Mouse (Mus musculus) midbrain, embryonic 11.5 days (tissue): ENCODE data around the gene Plscr4. TPM values are rescaled to one million over a fixed set of nuclear protein-coding genes. Genes with fewer than 3 reads are reported as not detected.

Experiments used
- ATAC-seq: fragments of 200-750 bp; cut with Nextera tagmentation; 2 replicates; pipeline ENCODE4 v1.8.0; 2017; ENCODE audit warnings: moderate TSS enrichment, moderate library complexity; ENCODE audit not compliant: low FRiP score
- DNase-seq: peaks from one replicate; pipeline ENCODE4 v3.0.0; 2015; ENCODE audit warnings: low spot score; ENCODE audit errors: missing footprints
- H3K27ac ChIP-seq: fragments of 300-500 bp; sonication (generic); 2 replicates; pipeline ENCODE4 v1.5.1; 2014; ENCODE audit warnings: low read depth, low read length
- H3K27me3 ChIP-seq: fragments of 300-500 bp; sonication (generic); 2 replicates; pipeline ENCODE4 v1.6.1; 2014; ENCODE audit warnings: mild to moderate bottlenecking, low read length, moderate library complexity, mixed read lengths; ENCODE audit not compliant: control insufficient read depth, insufficient read depth
- H3K36me3 ChIP-seq: fragments of 300-500 bp; sonication (generic); 2 replicates; pipeline ENCODE4 v1.6.1; 2014; ENCODE audit warnings: mild to moderate bottlenecking, low read length, moderate library complexity, mixed read lengths; ENCODE audit not compliant: control insufficient read depth, insufficient read depth
- H3K4me1 ChIP-seq: fragments of 300-500 bp; sonication (generic); 2 replicates; pipeline ENCODE4 v1.6.1; 2014; ENCODE audit warnings: low read length; ENCODE audit not compliant: control insufficient read depth, insufficient read depth
- H3K4me2 ChIP-seq: fragments of 300-500 bp; sonication (generic); 2 replicates; pipeline ENCODE4 v1.6.1; 2014; ENCODE audit warnings: mild to moderate bottlenecking, moderate library complexity
- H3K4me3 ChIP-seq: fragments of 300-500 bp; sonication (generic); 2 replicates; pipeline ENCODE4 v1.5.1; 2014; ENCODE audit warnings: low read depth, low read length
- H3K9ac ChIP-seq: fragments of 300-500 bp; sonication (generic); 2 replicates; pipeline ENCODE4 v1.6.1; 2014; ENCODE audit warnings: low read length
- H3K9me3 ChIP-seq: fragments of 300-500 bp; sonication (generic); 2 replicates; pipeline ENCODE4 v1.6.1; 2016; ENCODE audit warnings: low read length; ENCODE audit not compliant: control insufficient read depth
- WGBS: fragments of 180-500 bp; shearing (Covaris S2); extraction: QIAGEN DNeasy Blood & Tissue Kit; methylation state at CpG from one replicate; pipeline ENCODE4 v1.1.7; 2014; 5-methylcytosine and 5-hydroxymethylcytosine counted together
- polyA plus RNA-seq: library from polyadenylated mRNA; unstranded; fragments of >200 nt; fragmentation: Nextera tagmentation; extraction: Ambion mirVana; gene quantifications from 2 replicates; pipeline ENCODE4 v1.2.1, GENCODE M21; 2014

Plscr4 gene
- polyA plus RNA-seq, 1 experiment from 2014 or later = 1.2 TPM

- Histone ChIP-seq H3K27me3 (no peaks in the 10 kb centered on the region), H3K4me3 (no peak overlapping the region), H3K9me3 (no peaks in the 10 kb centered on the region), H3K4me1 (no peaks in the 10 kb centered on the region), H3K27ac (no peak overlapping the region), H3K4me2 (no peak overlapping the region), H3K36me3 (no peaks in the 10 kb centered on the region), H3K9ac (no peak overlapping the region)
- ATAC-seq (no peak), DNase-seq (no peak)
- 90% methylated on average over 3 of the region's 3 CpGs for WGBS
Measured at GRCm38 (mm10) chr9:92490319-92490718, 33.1 kb downstream of the Plscr4 start.

DNA sequence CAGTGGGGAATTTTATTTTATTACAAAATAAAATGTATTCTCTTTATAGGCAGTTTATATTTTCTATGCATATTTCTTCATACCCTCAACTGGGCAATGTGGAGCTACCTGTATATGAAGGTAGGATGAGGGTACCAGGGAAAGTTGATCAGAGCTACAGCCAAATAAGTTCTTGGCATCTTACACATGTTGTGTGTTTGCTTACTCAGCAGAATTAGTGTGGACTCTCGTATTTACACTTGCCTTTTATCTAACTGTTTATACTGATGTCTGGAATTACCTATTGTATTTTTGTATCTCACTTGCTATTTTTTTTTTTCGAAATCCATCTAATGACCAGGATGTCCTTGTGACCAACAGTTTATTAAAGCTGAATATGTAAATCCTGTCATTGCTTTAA, 34.1 kb downstream of the Plscr4 start:
- no peak for ATAC-seq
- H3K9ac ChIP-seq = no peak overlapping the region
- WGBS = 82% methylated on average over 2 of the region's 2 CpGs
- DNase-seq = no peak
- H3K4me1 ChIP-seq = no peaks in the 10 kb centered on the region
- no peaks in the 10 kb centered on the region for H3K27me3 ChIP-seq
- no peak overlapping the region for H3K4me2 ChIP-seq
- H3K9me3 ChIP-seq = no peaks in the 10 kb centered on the region
- no peak overlapping the region for H3K27ac ChIP-seq
- no peak overlapping the region for H3K4me3 ChIP-seq
- H3K36me3 ChIP-seq = no peaks in the 10 kb centered on the region

DNA sequence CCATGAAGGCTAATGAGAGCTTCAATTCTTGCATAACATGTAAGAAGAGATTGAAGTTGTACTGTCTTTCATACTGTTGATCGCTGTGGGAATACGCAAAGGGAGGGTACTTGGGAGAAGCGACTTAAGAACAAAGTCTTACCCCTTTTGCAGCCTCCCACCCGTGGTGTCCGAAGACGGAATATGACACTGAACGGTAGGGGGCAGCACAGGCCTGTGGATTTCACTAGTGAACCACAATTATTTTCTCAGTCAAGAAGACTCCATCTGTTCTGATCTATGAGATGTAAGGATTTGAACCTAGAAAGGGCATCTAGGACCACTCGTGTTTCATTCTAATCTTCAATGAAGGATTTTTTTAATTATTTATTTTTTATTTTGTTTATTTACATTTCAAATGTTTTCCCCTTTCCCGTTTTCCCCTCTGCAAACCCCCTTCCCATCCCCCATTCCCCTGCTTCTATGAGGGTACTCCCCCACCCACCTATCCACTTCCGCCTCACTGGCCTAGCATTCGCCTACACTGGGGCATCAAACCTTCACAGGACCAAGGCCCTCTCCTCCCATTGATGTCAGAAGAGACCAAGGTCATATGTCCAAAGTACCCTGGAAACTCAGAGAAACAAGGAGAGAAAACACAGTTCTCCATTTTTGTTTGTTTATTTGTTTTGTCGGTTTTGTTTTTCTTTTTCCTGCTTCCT, 42.7 kb downstream of the Plscr4 start:
- Histone ChIP-seq H3K4me3 (no peak overlapping the region), H3K9ac (no peak overlapping the region), H3K36me3 (no peaks in the 10 kb centered on the region), H3K4me1 (no peaks in the 10 kb centered on the region), H3K4me2 (no peak overlapping the region), H3K9me3 (no peaks in the 10 kb centered on the region), H3K27me3 (no peaks in the 10 kb centered on the region), H3K27ac (no peak overlapping the region)
- ATAC-seq (peak; percentile 86), DNase-seq (peak; percentile 96)
- WGBS = 43% methylated on average over 12 of the region's 12 CpGs

DNA sequence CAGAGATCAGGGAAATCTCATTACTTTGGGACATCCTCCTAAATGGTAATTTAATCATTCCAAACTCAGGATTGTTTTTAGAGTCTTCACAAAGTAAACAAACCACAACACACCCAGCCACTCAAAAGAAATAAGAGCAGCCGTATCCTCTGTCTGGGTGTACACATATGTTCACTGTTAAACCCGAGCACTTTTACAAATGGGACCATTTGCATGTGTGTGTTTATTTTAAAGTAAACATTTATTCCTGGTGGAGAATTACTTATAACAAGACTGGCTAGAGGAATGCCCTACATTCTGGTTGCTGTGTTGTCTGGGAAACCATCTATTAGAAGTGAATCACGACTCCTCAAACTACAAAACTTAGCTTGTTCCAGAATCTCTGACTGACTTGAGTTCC, 47.1 kb downstream of the Plscr4 start:
- Histone ChIP-seq H3K36me3 (no peaks in the 10 kb centered on the region), H3K27me3 (no peaks in the 10 kb centered on the region), H3K27ac (no peak overlapping the region), H3K9me3 (no peaks in the 10 kb centered on the region), H3K9ac (no peak overlapping the region), H3K4me1 (no peaks in the 10 kb centered on the region), H3K4me2 (no peak overlapping the region), H3K4me3 (no peak overlapping the region)
- DNase-seq (no peak), ATAC-seq (no peak)
- WGBS = 72% methylated on average over 3 of the region's 3 CpGs

GRCm38 (mm10) chr9:92504889-92505288, 47.7 kb downstream of the Plscr4 start:
- no peak for DNase-seq
- Histone ChIP-seq H3K36me3 (no peaks in the 10 kb centered on the region), H3K27me3 (no peaks in the 10 kb centered on the region), H3K4me1 (no peaks in the 10 kb centered on the region), H3K9me3 (no peaks in the 10 kb centered on the region), H3K4me2 (no peak overlapping the region), H3K9ac (no peak overlapping the region), H3K4me3 (no peak overlapping the region), H3K27ac (no peak overlapping the region)
- 84% methylated on average over 1 of the region's 1 CpGs for WGBS
- ATAC-seq = no peak

DNA sequence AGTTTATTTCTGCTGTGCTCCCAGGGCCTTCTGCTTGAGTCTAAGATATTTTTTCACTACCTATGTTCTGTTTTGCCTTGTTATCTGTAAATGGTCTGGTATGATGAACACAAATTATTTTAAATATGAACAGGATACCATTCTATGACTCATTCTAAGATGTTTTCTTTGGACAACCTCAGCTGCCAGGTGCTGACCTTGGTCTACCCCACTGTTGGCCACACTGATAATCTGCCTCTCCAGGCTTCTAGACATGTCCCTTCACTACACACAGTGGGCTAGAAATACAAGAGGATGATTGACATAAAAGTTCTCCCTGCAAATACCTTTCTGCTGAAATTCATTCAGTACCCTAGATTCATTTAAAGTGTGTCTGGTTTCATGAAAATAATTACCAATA, 54.5 kb downstream of the Plscr4 start:
- Histone ChIP-seq H3K27ac (no peak overlapping the region), H3K9me3 (no peaks in the 10 kb centered on the region), H3K4me3 (no peak overlapping the region), H3K9ac (no peak overlapping the region), H3K36me3 (no peaks in the 10 kb centered on the region), H3K27me3 (no peaks in the 10 kb centered on the region), H3K4me2 (no peak overlapping the region), H3K4me1 (no peaks in the 10 kb centered on the region)
- DNase-seq (no peak), ATAC-seq (no peak)

DNA sequence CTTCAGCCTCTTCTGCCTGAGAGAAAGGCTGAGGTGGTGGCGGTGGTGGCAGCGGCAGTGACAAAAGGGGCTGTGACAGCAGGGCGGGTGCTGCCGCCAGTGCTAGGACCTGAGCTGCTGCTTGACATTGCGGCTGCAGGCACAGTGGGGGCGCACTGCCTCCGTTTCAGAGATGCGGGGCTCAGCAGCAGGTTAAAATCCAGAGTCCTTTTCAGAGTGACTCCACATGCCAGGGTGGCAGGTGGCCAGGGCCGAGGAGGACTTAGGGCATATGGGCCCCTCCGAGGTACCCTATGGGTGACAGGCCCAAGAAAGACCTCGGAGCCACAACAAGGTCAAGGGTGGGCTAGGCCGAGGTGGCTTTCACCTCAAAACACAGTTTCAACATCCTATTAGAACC, 59.9 kb downstream of the Plscr4 start:
- DNase-seq (no peak), ATAC-seq (no peak)
- Histone ChIP-seq H3K27me3 (no peaks in the 10 kb centered on the region), H3K4me2 (no peak overlapping the region), H3K27ac (no peak overlapping the region), H3K4me3 (no peak overlapping the region), H3K36me3 (no peaks in the 10 kb centered on the region), H3K9ac (no peak overlapping the region), H3K4me1 (no peaks in the 10 kb centered on the region), H3K9me3 (peaks cover 6% of the 10 kb centered on the region; the same call in 1 of the 2 replicates)
- WGBS = 92% methylated on average over 12 of the region's 12 CpGs

- WGBS = 85% methylated on average over 10 of the region's 10 CpGs
- no peaks in the 10 kb centered on the region for H3K27me3 ChIP-seq
- H3K36me3 ChIP-seq = no peaks in the 10 kb centered on the region
- ATAC-seq (no peak), DNase-seq (no peak)
- H3K4me3 ChIP-seq = no peak overlapping the region
- peaks cover 6% of the 10 kb centered on the region; the same call in 1 of the 2 replicates for H3K9me3 ChIP-seq
- H3K9ac ChIP-seq = no peak overlapping the region
- no peaks in the 10 kb centered on the region for H3K4me1 ChIP-seq
- no peak overlapping the region for H3K4me2 ChIP-seq
- no peak overlapping the region for H3K27ac ChIP-seq
Measured at GRCm38 (mm10) chr9:92520751-92521150, 63.6 kb downstream of the Plscr4 start.

GRCm38 (mm10) chr9:92524506-92524905, 67.3 kb downstream of the Plscr4 start:
- no peaks in the 10 kb centered on the region for H3K4me1 ChIP-seq
- no peak overlapping the region for H3K4me2 ChIP-seq
- H3K36me3 ChIP-seq = no peaks in the 10 kb centered on the region
- no peak for DNase-seq
- no peaks in the 10 kb centered on the region for H3K9me3 ChIP-seq
- no peak overlapping the region for H3K27ac ChIP-seq
- no peak overlapping the region for H3K4me3 ChIP-seq
- H3K27me3 ChIP-seq = no peaks in the 10 kb centered on the region
- WGBS = 79% methylated on average over 4 of the region's 4 CpGs
- no peak for ATAC-seq
- H3K9ac ChIP-seq = no peak overlapping the region
